Mouse (Mus musculus): ENCODE measurements around the gene Stx19. TPM values are rescaled to one million over a fixed set of nuclear protein-coding genes. Genes with fewer than 3 reads are reported as not detected.

Gene Stx19
- total and polyA plus RNA-seq, 3 experiments = 0.11 TPM; not detected in 2

DNA sequence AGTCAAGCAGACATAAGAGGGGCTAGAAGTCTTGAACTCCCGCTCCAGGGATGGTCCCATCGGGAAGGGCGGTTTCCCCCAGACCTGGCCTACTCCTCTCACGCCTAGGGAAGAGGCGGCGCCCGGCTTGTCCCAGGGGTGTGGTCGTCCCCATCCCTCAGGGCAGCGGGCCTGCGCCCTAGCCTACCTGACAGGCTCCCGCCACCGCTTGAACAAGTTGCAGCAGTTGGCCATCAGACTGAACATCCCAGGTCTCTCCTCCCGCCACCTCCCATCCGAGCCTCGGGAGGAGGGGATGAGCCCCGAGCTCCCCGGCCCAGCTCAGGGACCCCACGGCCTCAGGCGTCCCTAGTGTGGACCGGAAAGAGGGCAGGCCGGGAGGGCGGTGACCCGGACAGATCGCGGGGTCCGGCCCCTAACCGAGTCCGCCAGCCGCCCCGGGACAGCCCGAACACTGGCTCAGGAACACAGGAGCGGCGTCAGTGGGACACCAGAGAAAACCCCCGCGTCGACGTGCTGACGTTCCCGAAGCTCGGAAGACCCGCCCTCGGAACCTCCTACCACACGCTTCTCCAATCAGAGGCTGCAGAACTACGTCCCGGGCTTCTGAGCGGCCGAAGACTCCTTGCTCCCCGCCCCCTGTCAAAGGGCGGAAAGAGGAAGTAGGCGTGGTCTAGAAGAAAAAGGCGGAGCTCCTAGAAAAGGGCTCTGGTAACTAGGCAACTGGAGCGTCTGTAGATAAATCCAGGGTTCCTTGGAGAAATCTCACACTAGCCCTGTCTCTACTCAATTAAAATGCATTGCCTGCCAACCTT is 32.2 kb downstream of the Stx19 start, which contains the start of gene Arl13b:
Arl13b (minus strand) TSS at position 543 of the 815 bp plus-strand sequence.
- in situ Hi-C loops (cut with MboI; ENCODE audit: low pct_ligation_motif_present, low pct_unique_long_range_greater_than_20kb, low sequenced_read_pairs) = loop anchor here (25.0 kb wide), 1 partner anchor 334 kb away; no protein-coding TSS in a partner anchor
- Histone ChIP-seq H3K9ac (ENCODE audit: insufficient read depth, low read depth) (peak within 1 kb of the TSS; percentile 71), H3K27me3 (replicated peaks) (peaks cover 2% of the 10 kb centered on the region), H3K79me2 (replicated peaks; ENCODE audit: control insufficient read depth, extremely low read depth, insufficient read depth, poor library complexity, severe bottlenecking) (no peaks in the 10 kb centered on the region; the same call in none of the 2 replicates), H3K27ac (ENCODE audit: insufficient read depth, low read depth) (peak within 1 kb of the TSS; percentile 18; the same call in 1 of the 2 replicates), H3K4me2 (ENCODE audit: insufficient read depth, low read depth, poor library complexity, severe bottlenecking) (peak within 1 kb of the TSS; percentile 94), H3K9me3 (replicated peaks; ENCODE audit: low read length) (no peaks in the 10 kb centered on the region), H3K36me3 (replicated peaks in 1 of 2; ENCODE audit: control insufficient read depth in 1 of 2, insufficient read depth in 1 of 2, low read length in 1 of 2) (no peaks in the 10 kb centered on the region), H3K4me1 (ENCODE audit: control insufficient read depth in 1 of 2, insufficient read depth in 2 of 2) (peaks cover 0 to 23% of the 10 kb centered on the region in 2 experiments; a peak in 2 of 4 replicates), H3K4me3 (replicated peaks in 1 of 3; ENCODE audit: low read depth in 2 of 3, low read length in 2 of 3, poor library complexity in 1 of 3) (peak within 1 kb of the TSS; percentile 77 to 89 (median 85))
- dilution Hi-C loops (cut with MboI; ENCODE audit: extremely low pct_ligation_motif_present, extremely low pct_unique_long_range_greater_than_20kb, low sequenced_read_pairs) = no loop called here
- TF ChIP-seq ZKSCAN1 (IDR thresholded peaks at IDR 0.05; ENCODE audit: borderline replicate concordance, low read depth, low read length) (no peak), TCF12 (IDR thresholded peaks at IDR 0.05; ENCODE audit: low read depth, low read length) (peak; percentile 68; the same call in 1 of the 2 replicates), TBP (conservative IDR thresholded peaks at IDR 0.05; ENCODE audit: low read depth, low read length) (no peak), ELF1 (IDR thresholded peaks at IDR 0.05; ENCODE audit: low read depth, low read length) (peak; percentile 97), HCFC1 (IDR thresholded peaks at IDR 0.05; ENCODE audit: low read depth, low read length) (peak; percentile 79), MEF2A (IDR thresholded peaks at IDR 0.05; ENCODE audit: borderline replicate concordance, low read depth, low read length) (0 out of 2 replicates have a peak, but pooled peaks have one; percentile 35), PAX5 (IDR thresholded peaks at IDR 0.05; ENCODE audit: low read length) (no peak), NELFE (IDR thresholded peaks at IDR 0.05; ENCODE audit: low read depth, low read length) (peak; percentile 63), CHD2 (IDR thresholded peaks at IDR 0.05; ENCODE audit: low read length) (peak; percentile 60; the same call in 1 of the 2 replicates), RAD21 (IDR thresholded peaks at IDR 0.05; ENCODE audit: low read depth, low read length) (no peak), KAT2A (IDR thresholded peaks at IDR 0.05; ENCODE audit: insufficient replicate concordance, low read length) (0 out of 2 replicates have a peak, but pooled peaks have one; percentile 57), MXI1 (IDR thresholded peaks at IDR 0.05; ENCODE audit: low read depth, low read length) (peak; percentile 71), NRF1 (IDR thresholded peaks at IDR 0.05; ENCODE audit: low read depth, low read length) (0 out of 2 replicates have a peak, but pooled peaks have one; percentile 44), POLR2A (IDR thresholded peaks at IDR 0.05; ENCODE audit: low read depth, low read length) (peak; percentile 74), SIN3A (IDR thresholded peaks at IDR 0.05; ENCODE audit: low read length) (peak; percentile 88), JUND (conservative IDR thresholded peaks at IDR 0.05; ENCODE audit: low read depth, low read length) (no peak), IRF4 (IDR thresholded peaks at IDR 0.05; ENCODE audit: low read depth, low read length) (peak; percentile 60; the same call in 1 of the 2 replicates), BHLHE40 (IDR thresholded peaks at IDR 0.05; ENCODE audit: low read depth, low read length) (no peak)
- peak; percentile 100 for DNase-seq (ENCODE audit: extremely low read depth)
